Mouse (Mus musculus): Measurements from ENCODE around the gene Sptssa.

The Sptssa gene

GRCm38 (mm10) chr12:54656039-54656395 is 356 bp downstream of the Sptssa start:
- ATAC-seq (ENCODE audit: insufficient number of reproducible peaks, low FRiP score, low TSS enrichment), result peak; percentile 16; the same call in 1 of the 2 replicates

DNA sequence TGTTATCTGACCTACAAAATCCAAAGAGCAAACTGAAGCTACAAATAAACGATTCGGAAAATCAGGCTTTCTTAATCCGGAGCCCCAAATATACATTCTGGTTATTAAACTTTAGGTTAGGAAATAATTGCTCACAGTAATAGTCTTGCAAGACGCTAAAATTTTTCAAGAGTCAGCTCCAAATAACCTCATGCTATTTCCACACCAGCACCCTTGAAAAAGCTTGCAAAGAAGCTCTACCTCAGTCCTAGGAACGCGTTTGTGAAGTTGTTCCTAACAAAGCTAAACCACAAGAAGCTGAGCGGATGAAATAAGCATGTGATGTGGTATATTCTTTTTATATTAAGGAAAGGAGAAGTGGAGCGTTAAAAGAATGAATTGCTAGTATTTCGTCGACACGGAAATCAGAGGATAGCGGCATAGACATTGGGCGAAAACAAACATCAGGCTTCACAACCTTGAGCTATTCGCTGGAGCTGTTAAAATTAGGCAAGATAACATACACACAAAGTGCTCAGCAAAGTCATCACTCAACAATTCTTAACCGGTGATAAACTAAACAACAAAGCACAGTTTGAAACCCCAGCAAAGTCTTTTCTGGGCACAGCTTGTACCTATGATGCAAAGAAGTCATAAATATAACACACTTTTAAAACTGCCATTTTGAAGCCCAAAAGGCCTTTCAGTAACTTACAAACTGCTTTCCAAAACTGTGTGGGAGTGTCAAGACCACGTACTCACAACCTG is 908 bp downstream of the Sptssa start:
- no peak for ATAC-seq (ENCODE audit: insufficient number of reproducible peaks, low FRiP score, low TSS enrichment)

- ATAC-seq (ENCODE audit: insufficient number of reproducible peaks, low FRiP score, low TSS enrichment), result no peak
Observed at GRCm38 (mm10) chr12:54654741-54655140, 1.6 kb downstream of the Sptssa start.

GRCm38 (mm10) chr12:54654141-54654540 is 2.2 kb downstream of the Sptssa start:
- ATAC-seq (ENCODE audit: insufficient number of reproducible peaks, low FRiP score, low TSS enrichment), result no peak

DNA sequence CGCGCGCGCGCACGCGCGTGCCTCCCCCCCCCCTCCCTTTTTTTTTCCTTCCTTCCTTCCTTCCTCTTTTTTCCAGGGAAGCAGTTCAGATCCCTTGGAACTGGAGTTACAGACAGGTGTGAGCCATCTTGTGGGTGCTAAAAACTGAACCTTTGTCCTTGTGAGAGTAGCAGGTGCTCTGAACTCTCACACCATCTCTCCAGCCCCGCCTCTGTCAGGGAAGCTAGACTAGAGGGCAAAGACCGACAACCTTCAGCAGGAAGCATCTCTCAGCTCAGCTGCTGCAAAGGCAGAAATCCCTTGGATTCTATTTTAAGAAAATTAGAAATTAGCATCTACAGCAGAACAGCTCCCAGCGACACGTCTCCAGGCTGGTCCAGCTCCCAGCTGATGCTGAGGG is 4.0 kb downstream of the Sptssa start:
- ATAC-seq (ENCODE audit: insufficient number of reproducible peaks, low FRiP score, low TSS enrichment), result no peak

DNA sequence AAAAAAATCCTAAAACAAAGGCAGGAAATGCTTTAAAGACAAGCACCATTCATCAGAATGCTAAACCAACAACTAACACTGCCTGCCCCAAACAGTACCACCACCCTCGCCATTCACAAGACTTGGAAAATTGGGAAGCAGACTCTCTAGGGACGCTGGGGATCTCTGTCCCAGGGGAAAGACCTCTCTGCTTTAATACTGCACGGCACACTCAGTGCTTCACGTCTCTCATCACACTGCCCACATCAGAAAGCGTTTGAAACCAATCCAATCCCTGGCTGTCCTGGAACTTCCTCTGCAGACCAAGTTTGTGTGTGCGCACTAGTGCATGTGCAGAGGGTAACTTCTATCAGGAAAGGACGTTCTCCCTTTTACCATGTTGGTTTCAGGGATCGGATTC is 4.6 kb downstream of the Sptssa start:
- ATAC-seq (ENCODE audit: insufficient number of reproducible peaks, low FRiP score, low TSS enrichment), result no peak

GRCm38 (mm10) chr12:54651158-54651557 is 5.2 kb downstream of the Sptssa start:
- ATAC-seq (ENCODE audit: insufficient number of reproducible peaks, low FRiP score, low TSS enrichment), result no peak

DNA sequence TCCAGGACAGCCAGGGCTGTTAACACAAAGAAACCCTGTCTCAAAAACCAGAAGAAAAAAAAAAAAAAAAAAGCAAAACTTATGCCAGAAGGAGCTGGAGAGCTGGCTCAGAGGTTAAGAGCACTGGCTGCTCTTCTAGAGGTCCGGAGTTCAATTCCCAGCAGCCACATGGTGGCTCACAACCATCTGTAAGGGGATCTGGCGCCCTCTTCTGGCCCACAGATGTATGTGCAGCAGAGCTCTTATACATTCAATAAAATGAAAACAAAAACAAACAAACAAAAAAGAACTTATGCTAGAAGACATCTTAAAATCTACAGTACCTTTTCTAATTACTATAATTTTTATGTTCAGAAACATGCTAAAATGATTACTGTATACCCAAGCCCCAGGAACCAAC is 11.4 kb downstream of the Sptssa start:
- no peak for ATAC-seq (ENCODE audit: insufficient number of reproducible peaks, low FRiP score, low TSS enrichment)

DNA sequence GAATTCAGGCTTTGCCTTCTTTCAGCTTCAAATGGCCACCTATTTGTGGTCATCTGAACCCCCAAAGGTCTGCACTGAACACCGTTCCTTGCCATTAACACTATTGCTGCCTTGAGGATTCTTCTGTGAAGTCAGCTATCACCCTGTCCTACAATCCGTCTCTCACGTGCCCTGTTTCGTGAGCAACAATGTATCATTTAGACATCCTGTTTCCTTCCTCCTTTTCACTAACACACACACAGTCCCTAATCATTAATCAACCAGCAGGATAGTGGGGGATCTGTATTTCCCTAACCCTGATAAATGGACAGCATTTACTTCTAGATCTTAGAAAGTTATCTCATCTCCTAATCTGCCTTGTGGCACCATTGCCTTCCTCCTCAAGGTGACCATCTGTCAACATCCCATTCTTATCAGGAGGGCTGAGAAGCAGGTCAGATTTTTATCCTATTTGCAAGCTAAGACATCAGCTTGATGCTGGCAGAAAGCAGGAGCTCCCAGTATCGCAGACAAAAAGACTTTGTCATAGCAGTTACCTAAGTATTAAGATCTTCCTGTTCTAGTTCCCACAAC is 13.0 kb downstream of the Sptssa start:
- ATAC-seq (ENCODE audit: insufficient number of reproducible peaks, low FRiP score, low TSS enrichment), result no peak

DNA sequence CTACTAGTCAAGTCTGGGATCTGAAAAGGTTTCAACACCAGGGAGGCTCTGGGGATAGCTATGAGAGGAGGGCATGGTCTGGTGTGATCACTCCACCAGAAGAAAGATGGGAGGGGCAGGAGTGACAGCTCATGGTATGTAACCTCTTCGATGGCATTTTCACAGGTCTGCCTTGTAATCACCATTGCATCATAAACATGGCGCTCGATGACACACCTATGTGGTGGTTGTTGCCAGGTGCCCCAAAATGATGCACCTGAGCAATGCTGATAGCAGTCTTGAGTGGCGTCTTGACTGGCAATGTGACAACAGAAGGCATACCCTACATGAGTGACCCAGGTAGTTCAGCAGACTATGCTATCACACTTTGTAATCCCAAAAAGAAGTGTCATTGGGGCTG is 15.0 kb downstream of the Sptssa start:
- no peak for ATAC-seq (ENCODE audit: insufficient number of reproducible peaks, low FRiP score, low TSS enrichment)

DNA sequence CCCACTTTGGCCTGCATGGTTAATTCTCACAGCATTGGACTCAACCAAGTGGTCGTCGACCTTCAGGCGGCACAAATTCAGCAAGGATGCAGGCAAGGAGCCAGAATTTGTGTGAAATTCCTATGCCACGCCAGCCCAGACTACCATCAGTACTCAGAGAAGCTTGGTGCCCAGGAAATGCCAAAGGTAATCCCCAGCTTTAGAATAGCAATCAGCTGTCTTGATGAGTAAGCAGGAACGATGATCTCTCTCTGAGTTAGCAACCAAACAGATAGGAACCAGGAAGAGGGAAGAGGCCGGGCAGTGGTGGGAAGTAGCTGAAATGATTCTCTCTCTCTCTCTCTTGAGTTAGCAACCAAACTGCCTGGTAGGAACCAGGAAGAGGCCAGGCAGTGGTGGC is 16.1 kb downstream of the Sptssa start:
- no peak for ATAC-seq (ENCODE audit: insufficient number of reproducible peaks, low FRiP score, low TSS enrichment)

GRCm38 (mm10) chr12:54637033-54637432 is 19.3 kb downstream of the Sptssa start:
- no peak for ATAC-seq (ENCODE audit: insufficient number of reproducible peaks, low FRiP score, low TSS enrichment)

DNA sequence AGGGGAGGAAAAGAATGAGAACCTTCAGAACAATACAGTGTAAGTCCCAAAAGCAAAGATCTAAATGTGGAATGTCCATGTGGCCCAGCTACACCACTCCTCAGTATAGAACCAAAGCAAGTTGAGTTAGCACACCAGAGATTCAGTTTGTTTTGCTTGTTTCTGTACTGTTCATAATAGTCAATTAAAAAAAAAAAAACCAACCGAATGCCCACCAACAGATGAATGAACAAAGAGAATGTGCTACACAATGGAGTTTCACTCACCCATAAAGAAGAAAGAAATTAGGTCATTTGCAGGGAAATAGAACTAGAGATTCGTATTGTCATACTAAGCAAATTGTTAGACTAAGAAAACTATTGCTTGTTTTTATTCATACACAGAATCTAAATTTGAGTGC is 24.2 kb downstream of the Sptssa start:
- no peak for ATAC-seq (ENCODE audit: insufficient number of reproducible peaks, low FRiP score, low TSS enrichment)

GRCm38 (mm10) chr12:54621942-54622341 is 34.4 kb downstream of the Sptssa start:
- ATAC-seq (ENCODE audit: insufficient number of reproducible peaks, low FRiP score, low TSS enrichment), result no peak

GRCm38 (mm10) chr12:54620042-54620705 is 36.2 kb downstream of the Sptssa start:
- ATAC-seq (ENCODE audit: insufficient number of reproducible peaks, low FRiP score, low TSS enrichment), result no peak

GRCm38 (mm10) chr12:54608988-54609387 is 47.4 kb downstream of the Sptssa start:
- no peak for ATAC-seq (ENCODE audit: insufficient number of reproducible peaks, low FRiP score, low TSS enrichment)

- ATAC-seq (ENCODE audit: insufficient number of reproducible peaks, low FRiP score, low TSS enrichment), result no peak
Observed at GRCm38 (mm10) chr12:54605203-54605602, 51.2 kb downstream of the Sptssa start.

- ATAC-seq (ENCODE audit: insufficient number of reproducible peaks, low FRiP score, low TSS enrichment), result no peak
Observed at GRCm38 (mm10) chr12:54603542-54604167, 52.7 kb downstream of the Sptssa start.

DNA sequence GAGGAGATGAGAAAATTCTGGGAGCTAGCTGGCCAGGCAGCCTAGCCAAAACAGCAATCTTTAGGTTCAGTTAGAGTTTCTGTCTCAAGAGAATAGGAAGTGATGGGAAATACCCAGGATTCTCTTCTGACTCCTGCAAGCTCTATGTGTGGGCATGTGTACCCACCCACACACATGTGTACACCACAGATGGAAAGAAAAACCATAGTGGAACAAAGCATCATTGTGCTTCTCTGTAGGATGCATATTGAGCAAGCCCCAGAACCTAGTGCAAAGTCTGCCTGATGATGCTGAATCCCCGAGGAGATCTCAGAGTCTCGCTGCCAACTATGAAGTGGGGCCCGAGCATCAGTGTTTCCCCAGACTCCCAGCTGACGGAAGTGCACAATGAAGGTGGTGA is 55.9 kb downstream of the Sptssa start:
- no peak for ATAC-seq (ENCODE audit: insufficient number of reproducible peaks, low FRiP score, low TSS enrichment)

- ATAC-seq (ENCODE audit: insufficient number of reproducible peaks, low FRiP score, low TSS enrichment), result no peak
Observed at GRCm38 (mm10) chr12:54598358-54598757, 58.0 kb downstream of the Sptssa start.

DNA sequence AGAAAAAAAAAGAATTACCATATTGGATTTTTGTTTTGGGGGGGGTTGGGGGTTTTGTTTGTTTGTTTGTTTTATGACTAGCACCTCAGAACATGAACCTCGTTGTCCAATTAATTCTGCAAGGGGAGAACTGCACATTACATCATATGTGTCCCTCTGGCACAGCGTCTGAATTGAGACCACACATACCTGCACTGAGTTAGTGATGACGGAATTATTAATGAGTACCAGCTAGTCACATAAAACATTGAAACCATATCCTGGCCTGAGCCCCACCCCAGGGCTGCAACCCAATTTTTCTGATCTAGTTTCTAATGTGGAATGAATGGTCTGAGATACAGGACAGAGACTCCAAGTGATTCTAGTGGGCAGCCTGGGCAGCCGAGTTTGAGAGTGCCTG is 59.7 kb downstream of the Sptssa start:
- no peak for ATAC-seq (ENCODE audit: insufficient number of reproducible peaks, low FRiP score, low TSS enrichment)

Data from cerebellum, adult (tissue).